Mouse (Mus musculus) ES-Bruce4 (cell line): Measurements from ENCODE around the gene Man1c1. TPM values are rescaled to one million over a fixed set of nuclear protein-coding genes. Genes with fewer than 3 reads are reported as not detected.

ENCODE experiments used
- H3K27ac ChIP-seq: 2 replicates; pipeline ENCODE4 v1.5.1; 2012; ENCODE audit warnings: low read length, inconsistent platforms; ENCODE audit not compliant: insufficient read depth
- H3K27me3 ChIP-seq: 2 replicates; pipeline ENCODE4 v1.6.1; 2012; ENCODE audit warnings: mild to moderate bottlenecking, low read length, inconsistent platforms; ENCODE audit not compliant: control insufficient read depth, poor library complexity, insufficient read depth, severe bottlenecking
- H3K36me3 ChIP-seq: 2 replicates; pipeline ENCODE4 v1.6.1; 2012; ENCODE audit warnings: inconsistent platforms, mild to moderate bottlenecking, low read length, moderate library complexity; ENCODE audit not compliant: control insufficient read depth, poor library complexity, insufficient read depth, severe bottlenecking
- H3K4me1 ChIP-seq: one replicate; pipeline ENCODE4 v1.8.1; 2011; ENCODE audit warnings: low read length; ENCODE audit not compliant: control insufficient read depth, insufficient read depth
- H3K4me3 ChIP-seq: 2 replicates; pipeline ENCODE4 v1.5.1; 2011; ENCODE audit warnings: low read depth, mild to moderate bottlenecking, low read length
- H3K9ac ChIP-seq: 2 replicates; pipeline ENCODE4 v1.6.1; 2012; ENCODE audit warnings: low read depth, mild to moderate bottlenecking, inconsistent platforms; ENCODE audit not compliant: poor library complexity, severe bottlenecking
- H3K9me3 ChIP-seq: replicated peaks from 2 replicates; pipeline ENCODE4 v1.6.1; 2012; ENCODE audit warnings: mild to moderate bottlenecking, low read length, inconsistent platforms; ENCODE audit not compliant: control insufficient read depth, poor library complexity, insufficient read depth, severe bottlenecking
- CTCF ChIP-seq: IDR thresholded peaks from one replicate; pipeline ENCODE4 v1.8.1; 2011; ENCODE audit warnings: low read depth, low read length
- EP300 ChIP-seq: IDR thresholded peaks from 2 replicates; pipeline ENCODE4 v1.6.1; 2011; ENCODE audit warnings: low read depth, low read length; ENCODE audit not compliant: insufficient read depth
- POLR2A ChIP-seq: IDR thresholded peaks from one replicate; pipeline ENCODE4 v1.8.1; 2011; ENCODE audit warnings: low read length; ENCODE audit not compliant: insufficient read depth
- polyA plus RNA-seq: library from polyadenylated mRNA; stranded (reverse); fragments of >200 nt; gene quantifications from 2 replicates; pipeline ENCODE4 v1.2.4, GENCODE M21; 2011; ENCODE audit warnings: low read depth; ENCODE audit not compliant: missing spikeins, insufficient read depth, insufficient read length

Gene Man1c1
- polyA plus RNA-seq, 1 experiment = 7.1 TPM

- H3K9ac ChIP-seq = no peak overlapping the region
- TF ChIP-seq POLR2A (no peak), EP300 (0 out of 2 replicates have a peak, but pooled peaks have one; percentile 24), CTCF (peak; percentile 77)
- peaks cover 5% of the 10 kb centered on the region for H3K4me1 ChIP-seq
- H3K27me3 ChIP-seq = no peaks in the 10 kb centered on the region
- H3K4me3 ChIP-seq = no peak overlapping the region
- H3K27ac ChIP-seq = peak overlapping the region; percentile 52
- 0 out of 2 replicates have a peak, but pooled peaks cover 4% of the 10 kb centered on the region for H3K36me3 ChIP-seq
- no peaks in the 10 kb centered on the region for H3K9me3 ChIP-seq
Observed at GRCm38 (mm10) chr4:134749301-134750030, 45.4 kb upstream of the Man1c1 start.

GRCm38 (mm10) chr4:134745900-134746661, 42.0 kb upstream of the Man1c1 start:
- peaks cover 5% of the 10 kb centered on the region for H3K4me1 ChIP-seq

GRCm38 (mm10) chr4:134743881-134744633, 40.0 kb upstream of the Man1c1 start:
- Histone ChIP-seq H3K4me3 (no peak overlapping the region), H3K9me3 (no peaks in the 10 kb centered on the region), H3K9ac (no peak overlapping the region), H3K27ac (no peak overlapping the region), H3K4me1 (no peaks in the 10 kb centered on the region), H3K27me3 (no peaks in the 10 kb centered on the region), H3K36me3 (0 out of 2 replicates have a peak, but pooled peaks cover 4% of the 10 kb centered on the region)
- TF ChIP-seq CTCF (no peak), POLR2A (no peak), EP300 (no peak)

More at GRCm38 (mm10) chr4:134745900-134746661, 42.0 kb upstream of the Man1c1 start:
- TF ChIP-seq CTCF (peak; percentile 70), EP300 (no peak), POLR2A (no peak)
- Histone ChIP-seq H3K36me3 (0 out of 2 replicates have a peak, but pooled peaks cover 4% of the 10 kb centered on the region), H3K4me3 (no peak overlapping the region), H3K27ac (no peak overlapping the region), H3K27me3 (no peaks in the 10 kb centered on the region), H3K9ac (no peak overlapping the region), H3K9me3 (no peaks in the 10 kb centered on the region)

GRCm38 (mm10) chr4:134741949-134742348, 37.9 kb upstream of the Man1c1 start:
- Histone ChIP-seq H3K4me1 (no peaks in the 10 kb centered on the region), H3K9me3 (no peaks in the 10 kb centered on the region), H3K27me3 (no peaks in the 10 kb centered on the region), H3K9ac (no peak overlapping the region), H3K4me3 (no peak overlapping the region), H3K36me3 (no peaks in the 10 kb centered on the region), H3K27ac (no peak overlapping the region)
- TF ChIP-seq POLR2A = no peak
- no peak for TF ChIP-seq CTCF
- TF ChIP-seq EP300 = no peak

GRCm38 (mm10) chr4:134740186-134740585, 36.1 kb upstream of the Man1c1 start:
- Histone ChIP-seq H3K9ac (no peak overlapping the region), H3K9me3 (no peaks in the 10 kb centered on the region), H3K4me3 (no peak overlapping the region), H3K27me3 (no peaks in the 10 kb centered on the region), H3K27ac (no peak overlapping the region), H3K36me3 (no peaks in the 10 kb centered on the region), H3K4me1 (peaks cover 6% of the 10 kb centered on the region)
- TF ChIP-seq POLR2A = no peak
- no peak for TF ChIP-seq EP300
- TF ChIP-seq CTCF = no peak

GRCm38 (mm10) chr4:134739530-134739929, 35.4 kb upstream of the Man1c1 start:
- Histone ChIP-seq H3K9ac (no peak overlapping the region), H3K27ac (no peak overlapping the region), H3K4me1 (peaks cover 7% of the 10 kb centered on the region), H3K27me3 (no peaks in the 10 kb centered on the region), H3K4me3 (no peak overlapping the region), H3K36me3 (no peaks in the 10 kb centered on the region), H3K9me3 (no peaks in the 10 kb centered on the region)
- TF ChIP-seq CTCF (no peak), EP300 (no peak), POLR2A (no peak)
